Mouse (Mus musculus) granulocyte monocyte progenitor cell, adult 5-6 weeks (primary cell): ENCODE data around the gene Serpine1. TPM values are rescaled to one million over a fixed set of nuclear protein-coding genes. Genes with fewer than 3 reads are reported as not detected.

Experiments
- ATAC-seq: replicated peaks from 2 replicates; pipeline ENCODE4 v1.8.0; 2016; ENCODE audit warnings: mild to moderate bottlenecking, moderate TSS enrichment, inconsistent platforms; ENCODE audit not compliant: poor library complexity, severe bottlenecking
- total RNA-seq, 2 experiments: library from RNA; stranded (forward) in 1 of 2; stranded (reverse) in 1 of 2; fragments of 200-712, 200-1000 nt in 1 of 2; fragments of >200 nt in 1 of 2; fragmentation: Nextera tagmentation in 1 of 2; gene quantifications; 2 replicates each; pipeline ENCODE4 v1.2.3; 2014 to 2017

The Serpine1 gene
- total RNA-seq, 2 experiments from 2014 or later: not detected

DNA sequence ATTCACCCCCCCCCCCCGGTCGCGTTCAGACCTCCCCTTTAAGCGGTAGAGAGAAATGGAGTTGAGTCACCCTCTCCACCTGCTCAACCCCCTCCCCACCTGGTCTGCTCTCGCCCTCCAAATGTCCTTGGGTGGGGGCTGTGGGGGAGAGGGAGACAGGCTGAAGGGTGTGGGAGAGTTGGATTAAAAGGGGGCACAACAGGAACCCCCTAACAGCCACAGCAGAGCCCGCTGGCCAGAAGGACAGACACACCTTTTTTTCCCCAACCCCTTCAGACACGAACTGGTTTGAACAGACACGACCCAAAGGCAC is 42.8 kb downstream of the Serpine1 start:
- no peak for ATAC-seq

DNA sequence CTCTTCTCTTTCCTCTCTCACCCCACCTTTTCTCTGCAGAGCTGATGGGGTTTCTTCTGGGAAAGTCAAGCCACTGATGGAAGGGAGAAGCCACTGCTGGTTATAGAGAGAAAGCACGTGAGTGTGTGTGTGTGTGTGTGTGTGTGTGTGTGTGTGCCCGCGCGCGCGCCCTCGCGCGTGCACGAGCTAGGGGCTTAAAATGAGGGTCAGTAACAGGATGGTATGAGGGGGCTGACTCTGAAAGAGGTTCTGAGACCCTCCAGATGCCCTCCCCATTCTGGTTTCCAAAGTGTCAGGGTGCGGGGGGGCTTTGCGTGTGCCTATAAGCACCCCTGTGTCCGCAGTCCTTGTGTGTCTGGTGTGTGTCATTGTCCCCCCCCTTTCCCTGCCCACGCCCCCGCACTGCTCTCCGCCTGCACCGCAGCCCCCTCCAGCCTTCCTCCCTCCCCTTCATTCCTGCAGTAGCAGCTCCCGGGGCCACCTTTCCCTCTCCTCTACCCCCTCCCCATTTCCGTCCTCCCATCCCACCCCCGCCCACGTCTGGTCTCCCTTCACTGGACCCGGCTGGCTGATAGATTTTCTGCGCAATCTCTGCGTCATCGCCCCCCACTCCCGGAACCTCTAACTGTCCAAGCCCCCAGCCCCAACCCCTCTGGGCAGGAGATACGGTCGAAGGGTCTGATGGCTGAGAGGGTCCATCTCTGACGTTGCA is 43.4 kb downstream of the Serpine1 start:
- ATAC-seq: no peak

GRCm38 (mm10) chr5:137026092-137026491 is 46.0 kb downstream of the Serpine1 start, which contains the start of gene Vgf:
Vgf (plus strand) TSS chr5:137026392.
- no peak for ATAC-seq

DNA sequence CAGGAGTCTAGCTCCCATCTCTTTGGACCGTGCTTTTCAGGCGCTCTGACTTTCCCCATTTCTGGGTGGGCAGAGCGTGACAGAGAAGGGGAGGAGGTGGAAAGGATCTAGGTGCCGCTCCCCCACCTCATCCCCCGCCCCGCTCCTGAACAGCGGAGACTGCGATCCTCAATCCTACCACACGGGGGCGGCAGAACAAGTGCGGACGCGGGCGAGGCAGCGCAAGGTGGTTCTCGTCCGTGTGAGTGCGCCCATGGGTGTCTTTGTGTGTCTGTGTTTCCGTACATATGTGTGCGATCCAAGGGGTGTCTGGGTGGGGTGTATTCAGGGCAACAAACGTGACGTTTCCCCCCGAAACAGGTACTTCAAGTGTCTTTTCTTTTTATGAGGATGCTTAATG is 46.9 kb downstream of the Serpine1 start:
- peak; percentile 72 for ATAC-seq

DNA sequence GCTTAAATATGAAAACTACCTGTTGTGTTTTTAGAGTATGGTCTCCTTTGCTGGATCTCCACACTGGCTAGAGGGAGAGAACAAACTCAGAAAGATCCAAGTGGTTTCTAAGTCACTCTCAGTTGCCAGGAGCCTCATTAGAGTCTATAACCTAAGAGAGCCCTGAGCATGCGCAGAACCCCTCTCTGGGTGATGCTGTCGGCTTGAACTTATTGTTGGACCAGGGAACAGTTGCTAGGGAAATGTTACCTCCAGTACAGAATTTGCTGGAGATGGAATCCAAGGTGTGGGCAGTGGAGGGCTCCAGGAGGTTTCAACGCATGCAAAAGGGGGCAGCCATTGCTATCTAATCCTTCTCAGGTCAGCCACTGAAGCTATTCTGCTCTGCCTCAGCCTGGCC is 47.8 kb downstream of the Serpine1 start:
- ATAC-seq: no peak

- no peak for ATAC-seq
Observed at GRCm38 (mm10) chr5:137015913-137016312, 56.2 kb downstream of the Serpine1 start.

DNA sequence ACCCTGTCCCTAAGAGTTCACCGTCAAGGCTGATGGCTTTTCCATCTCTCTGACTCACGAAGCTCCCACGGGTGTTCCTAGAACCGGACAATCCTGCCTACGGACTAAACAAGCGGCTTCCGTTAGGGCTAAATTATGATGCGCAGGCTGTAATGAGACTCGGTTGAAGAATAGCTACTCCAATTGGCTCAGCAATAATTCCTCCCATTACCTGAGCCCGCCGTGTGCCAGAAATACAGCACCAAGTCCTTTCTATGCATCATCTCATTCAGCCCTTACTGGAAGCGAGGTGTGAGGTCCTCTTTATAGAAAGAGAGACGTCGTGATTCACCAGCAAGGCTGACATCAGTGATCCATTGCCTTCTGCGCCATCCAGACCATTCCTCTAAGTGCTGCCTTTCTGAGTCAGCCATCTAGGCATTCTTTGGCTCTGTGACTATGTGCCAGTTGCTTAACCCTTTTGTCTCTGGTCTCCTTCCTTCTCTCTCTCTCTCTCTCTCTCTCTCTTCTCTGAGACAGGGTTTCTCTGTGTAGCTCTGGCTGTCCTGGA is 59.6 kb downstream of the Serpine1 start:
- no peak for ATAC-seq

Other genes starting within 250 kb of the Serpine1 start
- gene Col26a1, start 189.1 kb downstream of the Serpine1 start, total RNA-seq (2014; fragmentation: Nextera tagmentation): not detected in 2 replicates
- not detected in 2 replicates for gene Col26a1, start 189.1 kb downstream of the Serpine1 start, total RNA-seq (2017)
- gene Ift22, start 164.1 kb downstream of the Serpine1 start, total RNA-seq (2014; fragmentation: Nextera tagmentation): 35.5 and 47.4 TPM in 2 replicates
- 17.5 and 19.4 TPM in 2 replicates for gene Ift22, start 164.1 kb downstream of the Serpine1 start, total RNA-seq (2017)
- 201 and 270 TPM in 2 replicates for gene Fis1, start 119.0 kb downstream of the Serpine1 start, total RNA-seq (2014; fragmentation: Nextera tagmentation)
- 106 and 127 TPM in 2 replicates for gene Fis1, start 119.0 kb downstream of the Serpine1 start, total RNA-seq (2017)
- 63.2 and 84.0 TPM in 2 replicates for gene Cldn15, start 105.7 kb downstream of the Serpine1 start, total RNA-seq (2014; fragmentation: Nextera tagmentation)
- gene Cldn15, start 105.7 kb downstream of the Serpine1 start, total RNA-seq (2017): 57.8 and 64.5 TPM in 2 replicates
- gene Plod3, start 85.2 kb downstream of the Serpine1 start, total RNA-seq (2014; fragmentation: Nextera tagmentation): 122 and 139 TPM in 2 replicates
- 158 and 177 TPM in 2 replicates for gene Plod3, start 85.2 kb downstream of the Serpine1 start, total RNA-seq (2017)
- 99.5 and 121 TPM in 2 replicates for gene Znhit1, start 84.2 kb downstream of the Serpine1 start, total RNA-seq (2014; fragmentation: Nextera tagmentation)
- 49.7 and 80.0 TPM in 2 replicates for gene Znhit1, start 84.2 kb downstream of the Serpine1 start, total RNA-seq (2017)
- gene Vgf, start 45.9 kb downstream of the Serpine1 start, total RNA-seq (2014; fragmentation: Nextera tagmentation): not detected in 2 replicates
- gene Vgf, start 45.9 kb downstream of the Serpine1 start, total RNA-seq (2017): not detected in 2 replicates
- 84.9 and 95.5 TPM in 2 replicates for gene Ap1s1, start 26.1 kb downstream of the Serpine1 start, total RNA-seq (2014; fragmentation: Nextera tagmentation)
- gene Ap1s1, start 26.1 kb downstream of the Serpine1 start, total RNA-seq (2017): 83.1 and 86.9 TPM in 2 replicates
- gene Trim56, start 43.9 kb upstream of the Serpine1 start, total RNA-seq (2014; fragmentation: Nextera tagmentation): 24.2 and 28.4 TPM in 2 replicates
- 26.0 and 26.9 TPM in 2 replicates for gene Trim56, start 43.9 kb upstream of the Serpine1 start, total RNA-seq (2017)
- gene Muc3, start 77.1 kb upstream of the Serpine1 start, total RNA-seq (2014; fragmentation: Nextera tagmentation): not detected in 2 replicates
- gene Muc3, start 77.1 kb upstream of the Serpine1 start, total RNA-seq (2017): not detected in 2 replicates
- 0.19 and 0.80 TPM in 2 replicates for gene Muc3a, start 140.1 kb upstream of the Serpine1 start, total RNA-seq (2014; fragmentation: Nextera tagmentation)
- not detected in 2 replicates for gene Muc3a, start 140.1 kb upstream of the Serpine1 start, total RNA-seq (2017)
- not detected in 2 replicates for gene Ache, start 215.3 kb upstream of the Serpine1 start, total RNA-seq (2014; fragmentation: Nextera tagmentation)
- 0.04 and 0.10 TPM in 2 replicates for gene Ache, start 215.3 kb upstream of the Serpine1 start, total RNA-seq (2017)
- gene Ufsp1, start 222.4 kb upstream of the Serpine1 start, total RNA-seq (2014; fragmentation: Nextera tagmentation): 0.53 TPM in 1 of 2 replicates, not detected in the other
- gene Ufsp1, start 222.4 kb upstream of the Serpine1 start, total RNA-seq (2017): 0.43 and 5.2 TPM in 2 replicates
- gene Srrt, start 235.4 kb upstream of the Serpine1 start, total RNA-seq (2014; fragmentation: Nextera tagmentation): 238 and 321 TPM in 2 replicates
- gene Srrt, start 235.4 kb upstream of the Serpine1 start, total RNA-seq (2017): 239 and 278 TPM in 2 replicates
- 9.4 and 9.9 TPM in 2 replicates for gene Trip6, start 242.1 kb upstream of the Serpine1 start, total RNA-seq (2014; fragmentation: Nextera tagmentation)
- gene Trip6, start 242.1 kb upstream of the Serpine1 start, total RNA-seq (2017): 2.9 and 5.6 TPM in 2 replicates